Mouse (Mus musculus): ENCODE data around the gene Ear6.

Ear6 gene

DNA sequence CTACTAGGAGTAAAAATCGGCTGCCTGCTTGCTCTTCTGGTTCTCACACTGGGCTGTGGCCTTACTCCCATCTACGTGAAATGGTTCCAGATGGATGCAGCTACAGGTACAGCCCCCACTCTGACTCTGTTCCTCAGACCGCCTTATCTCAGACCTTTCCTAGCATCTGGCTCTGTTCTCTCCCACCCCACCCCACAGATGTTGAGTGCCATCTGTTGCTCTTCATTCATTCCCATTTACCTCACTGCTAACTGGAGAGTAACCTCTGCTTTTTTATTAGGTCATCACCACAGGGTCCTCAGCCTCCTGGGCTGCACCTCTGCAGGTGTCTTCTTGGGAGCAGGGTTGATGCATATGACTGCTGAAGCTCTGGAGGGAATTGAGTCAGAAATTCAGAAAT is 40.3 kb downstream of the Ear6 start:
- no peak for DNase-seq (ENCODE audit: low spot score)

DNA sequence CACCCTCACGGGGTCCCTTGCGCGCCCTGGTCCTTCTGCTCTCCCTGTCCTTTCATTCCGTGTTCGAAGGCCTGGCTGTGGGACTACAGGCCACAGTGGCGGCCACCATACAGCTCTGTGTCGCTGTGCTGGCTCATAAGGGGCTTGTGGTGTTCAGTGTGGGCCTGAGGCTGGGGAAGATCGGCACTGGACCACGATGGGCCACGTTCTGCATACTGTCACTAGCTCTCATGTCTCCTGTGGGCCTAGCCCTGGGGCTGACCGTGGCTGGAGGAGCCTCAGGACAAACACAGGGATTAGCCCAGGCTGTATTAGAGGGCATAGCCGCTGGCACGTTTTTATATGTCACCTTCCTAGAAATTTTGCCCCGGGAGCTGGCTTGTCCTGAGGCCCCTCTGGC is 41.6 kb downstream of the Ear6 start:
- DNase-seq (ENCODE audit: low spot score), result no peak

DNA sequence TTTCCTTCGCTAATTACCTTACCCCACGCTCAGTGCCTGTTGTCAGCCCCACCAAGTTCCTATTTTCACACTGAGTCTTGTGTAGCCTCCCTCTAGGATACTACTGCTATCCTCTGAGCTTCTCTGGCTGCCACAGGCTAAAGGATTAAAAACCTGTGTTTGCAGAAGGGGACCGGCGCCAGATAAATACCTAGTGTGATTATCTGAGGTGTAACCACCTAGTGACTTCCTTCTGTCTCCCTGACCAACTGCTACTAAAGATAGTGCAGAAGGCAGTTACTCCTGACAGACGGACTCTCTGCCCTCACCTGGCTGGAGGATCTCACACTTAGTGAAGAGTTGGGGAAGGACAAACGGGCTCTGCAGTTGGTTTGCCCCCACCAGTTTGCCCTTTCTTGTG is 42.5 kb downstream of the Ear6 start:
- no peak for DNase-seq (ENCODE audit: low spot score)

DNA sequence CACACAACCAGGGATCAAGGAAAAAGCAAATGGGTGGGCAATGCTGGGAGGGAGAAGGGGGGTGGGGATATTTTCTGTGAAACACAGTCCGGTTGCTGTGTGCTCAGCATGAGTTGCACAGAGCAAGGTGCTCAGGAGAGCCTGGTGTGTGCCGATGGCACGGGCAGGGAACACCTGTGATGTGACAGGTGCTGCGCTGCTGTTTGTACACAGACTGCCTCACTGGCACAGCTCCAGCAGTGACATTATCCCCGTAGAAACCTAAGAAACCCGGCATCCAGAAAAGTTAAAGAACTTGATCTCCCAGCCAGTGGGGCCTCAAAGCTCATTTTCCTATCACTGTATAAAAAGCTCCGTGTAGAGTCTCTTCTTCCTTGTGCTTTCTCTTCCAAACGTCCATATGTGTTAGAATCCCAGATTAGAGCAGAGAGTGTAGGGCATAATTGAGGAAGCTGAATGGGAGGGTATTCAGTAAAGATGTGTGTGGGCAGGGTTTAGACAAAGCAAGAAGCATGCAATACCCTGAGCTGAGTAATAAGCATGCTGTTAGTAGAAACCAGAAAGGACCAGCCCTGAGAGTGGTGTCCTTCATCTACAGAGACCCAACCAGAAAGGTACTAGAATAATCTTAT is 43.2 kb downstream of the Ear6 start:
- no peak for DNase-seq (ENCODE audit: low spot score)

DNA sequence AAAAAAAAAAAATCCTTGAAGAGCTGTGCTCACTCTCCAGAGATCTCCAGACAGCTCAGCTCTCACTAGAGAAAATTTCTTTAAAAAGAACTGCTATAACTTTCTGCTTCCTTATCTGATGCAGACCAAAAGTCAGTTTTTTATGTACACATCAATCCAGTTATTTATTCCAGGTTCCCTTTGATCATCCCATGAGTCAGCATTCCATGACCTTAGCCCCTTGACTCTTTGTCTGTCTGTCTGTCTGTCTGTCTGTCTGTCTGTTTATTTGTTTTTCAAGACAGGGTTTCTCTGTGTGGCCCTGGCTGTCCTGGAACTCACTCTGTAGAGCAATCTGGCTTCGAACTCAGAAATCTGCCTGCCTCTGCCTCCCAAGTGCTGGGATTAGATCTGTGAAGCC is 45.9 kb downstream of the Ear6 start:
- DNase-seq (ENCODE audit: low spot score), result no peak

DNA sequence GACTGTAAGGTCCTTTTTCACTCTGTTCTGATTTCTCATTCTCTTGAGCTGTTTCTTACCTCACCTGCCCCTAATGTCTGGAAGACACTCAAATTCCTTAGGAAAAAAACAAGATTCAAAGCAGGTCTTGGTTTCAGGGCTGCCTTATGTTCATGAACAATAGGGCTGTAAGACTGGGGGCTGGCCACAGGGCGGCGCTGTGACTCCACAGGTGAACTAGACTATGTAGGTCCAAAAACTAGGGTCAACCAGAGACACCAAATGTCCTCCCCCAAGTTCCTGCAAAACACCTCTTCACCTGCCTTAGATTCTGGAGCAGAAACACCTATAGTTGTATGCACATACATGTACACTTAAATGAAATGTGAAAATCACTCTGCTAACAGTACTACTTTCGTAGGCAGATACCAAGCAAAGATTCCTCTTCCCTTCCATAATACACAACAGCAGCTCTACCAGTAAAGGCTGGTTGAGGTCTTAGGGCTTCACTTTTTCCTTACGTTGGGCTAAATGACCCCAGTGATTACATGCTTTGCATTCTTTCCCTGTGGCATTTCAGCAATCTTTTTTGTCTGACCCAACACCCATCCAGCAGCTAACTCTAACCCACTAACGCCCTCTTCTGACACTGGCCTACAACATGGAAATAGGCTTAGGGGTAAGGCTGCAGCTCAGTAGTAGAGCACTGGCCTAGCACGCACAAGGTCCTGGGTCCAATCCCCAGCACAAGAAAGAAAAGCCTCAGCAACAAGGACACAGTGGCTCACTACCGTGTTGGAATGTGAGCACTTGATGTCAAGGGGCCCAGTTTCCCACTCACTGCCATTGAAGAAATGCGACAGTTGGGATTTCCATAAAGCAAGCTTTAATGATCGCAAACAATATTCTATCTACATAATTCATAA is 49.6 kb downstream of the Ear6 start:
- peak; percentile 63 for DNase-seq (ENCODE audit: low spot score)

DNA sequence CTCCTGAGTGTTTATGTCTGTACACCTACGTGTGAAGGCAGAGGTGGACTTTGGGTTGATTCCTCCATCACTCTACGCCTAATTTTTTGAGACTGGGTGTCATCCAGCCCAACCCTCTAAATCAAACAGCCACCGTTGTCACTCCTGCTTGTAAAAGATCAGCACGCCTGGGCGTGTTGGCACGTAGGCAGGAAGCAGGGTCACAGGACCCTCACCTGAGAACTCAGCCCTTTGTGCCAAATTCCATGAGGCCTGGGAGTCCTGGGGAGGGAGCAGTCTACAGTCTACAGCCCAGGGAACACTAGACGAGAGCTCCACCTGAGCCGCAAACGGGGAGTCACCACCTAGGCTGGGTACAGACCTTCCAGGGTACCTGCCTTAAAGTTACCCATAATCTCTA is 50.3 kb downstream of the Ear6 start:
- no peak for DNase-seq (ENCODE audit: low spot score)
